16 mouse cellular contexts compared by ENCODE assay signal in genomic region chr8:105252680-105253537, GRCm38 (mm10). TPM values are rescaled to one million over a fixed set of nuclear protein-coding genes. Genes with fewer than 3 reads are reported as not detected.
A peak's percentile ranks its signal among the peaks of the same experiment; 100 is the strongest.
DNase-seq lines count a peak whose midpoint lies in the region; ATAC-seq and TF ChIP-seq lines count a peak whose summit lies in the region.
"Had no signal": no experiment of that assay in that cellular context is flagged by ENCODE, and none has a peak within 500 bp of the region (broad histone marks: within the 10 kb centered on the region; RNA-seq: fewer than 3 reads in every experiment).

No protein-coding gene starts in this region.

- TF ChIP-seq POLR2A in heart, adult 2 months (IDR thresholded peaks at IDR 0.05; ENCODE audit: insufficient read depth, low read depth, low read length) = no peak
- no peak for TF ChIP-seq POLR2A in MEL (IDR thresholded peaks at IDR 0.05; ENCODE audit: control insufficient read depth in 1 of 2, insufficient read depth in 1 of 2, low read depth in 1 of 2, low read length in 2 of 2, poor library complexity in 1 of 2)

- H3K36me3 ChIP-seq in heart, embryonic 13.5 days = peaks cover 57% of the 10 kb centered on the region
- no peaks in the 10 kb centered on the region for H3K36me3 ChIP-seq in heart, adult 2 months (ENCODE audit: control insufficient read depth, insufficient read depth, low read length)
- H3K36me3 ChIP-seq in liver, embryonic 15.5 days (replicated peaks) = peaks cover 58% of the 10 kb centered on the region
- peaks cover 50% of the 10 kb centered on the region for H3K36me3 ChIP-seq in liver, postnatal 0 days (replicated peaks; ENCODE audit: insufficient read depth, low read length)
- peaks cover under 1 to 13% of the 10 kb centered on the region in 2 experiments; a peak in 3 of 4 replicates for H3K36me3 ChIP-seq in MEL (ENCODE audit: control insufficient read depth in 1 of 2, insufficient read depth in 2 of 2, low read length in 2 of 2)
- H3K36me3 ChIP-seq in limb, embryonic 15.5 days = peaks cover 55% of the 10 kb centered on the region

- H3K4me1 ChIP-seq in heart, embryonic 13.5 days = peaks cover 29% of the 10 kb centered on the region
- no peaks in the 10 kb centered on the region for H3K4me1 ChIP-seq in heart, adult 2 months (ENCODE audit: control insufficient read depth, insufficient read depth, low read length)
- peaks cover 40% of the 10 kb centered on the region for H3K4me1 ChIP-seq in liver, embryonic 15.5 days (replicated peaks)
- H3K4me1 ChIP-seq in liver, postnatal 0 days (ENCODE audit: insufficient read depth) = peaks cover 21% of the 10 kb centered on the region
- peaks cover 2 to 14% of the 10 kb centered on the region in 2 experiments; a peak in 3 of 4 replicates for H3K4me1 ChIP-seq in MEL (ENCODE audit: control insufficient read depth in 1 of 2, insufficient read depth in 2 of 2, low read length in 2 of 2)
- peaks cover 25% of the 10 kb centered on the region for H3K4me1 ChIP-seq in limb, embryonic 15.5 days

- H3K79me2 ChIP-seq in heart, adult 2 months (replicated peaks; ENCODE audit: control insufficient read depth, insufficient read depth, low read length) = no peaks in the 10 kb centered on the region
- H3K79me2 ChIP-seq in MEL (ENCODE audit: control insufficient read depth, insufficient read depth, low read length, poor library complexity) = no peaks in the 10 kb centered on the region; the same call in 1 of the 2 replicates

- 0 out of 2 replicates have a peak overlapping the region, but pooled peaks have one; percentile 89 for H3K9ac ChIP-seq in heart, embryonic 13.5 days
- H3K9ac ChIP-seq in heart, adult 2 months (ENCODE audit: low read depth, low read length) = no peak overlapping the region
- no peak overlapping the region for H3K9ac ChIP-seq in liver, embryonic 15.5 days
- H3K9ac ChIP-seq in liver, postnatal 0 days (replicated peaks) = no peak overlapping the region
- H3K9ac ChIP-seq in MEL (ENCODE audit: control insufficient read depth, low read depth, low read length, poor library complexity, severe bottlenecking) = no peak overlapping the region
- no peak overlapping the region for H3K9ac ChIP-seq in limb, embryonic 15.5 days

- DNase-seq in heart, adult 2 months = no peak
- no peak for DNase-seq in liver, postnatal 0 days
- DNase-seq in MEL (ENCODE audit: low read depth, low spot score) = peak; percentile 47
- no peak for DNase-seq in urinary bladder, postnatal 10 days (ENCODE audit: low spot score)
- no peak for DNase-seq in frontal cortex, adult 2 months (ENCODE audit: extremely low spot score in 1 of 2, low spot score in 1 of 2)
- DNase-seq: cerebellum, adult 11 months; liver; lung, postnatal 14 days; right cerebral cortex, postnatal 25 days had no signal

- peaks cover 21% of the 10 kb centered on the region for H3K27me3 ChIP-seq in heart, embryonic 13.5 days (replicated peaks)
- no peaks in the 10 kb centered on the region for H3K27me3 ChIP-seq in heart, adult 2 months (ENCODE audit: control insufficient read depth, insufficient read depth, low read length)
- peaks cover 28% of the 10 kb centered on the region for H3K27me3 ChIP-seq in liver, embryonic 15.5 days
- no peaks in the 10 kb centered on the region for H3K27me3 ChIP-seq in liver, postnatal 0 days (ENCODE audit: insufficient read depth, low read length)
- H3K27me3 ChIP-seq in MEL (ENCODE audit: control insufficient read depth in 1 of 2, insufficient read depth in 2 of 2, low read length in 2 of 2) = no peaks in the 10 kb centered on the region
- peaks cover 15% of the 10 kb centered on the region for H3K27me3 ChIP-seq in limb, embryonic 15.5 days

- no peak overlapping the region for H3K4me3 ChIP-seq in heart, embryonic 13.5 days
- H3K4me3 ChIP-seq in heart, adult 2 months = no peak overlapping the region
- H3K4me3 ChIP-seq in liver, embryonic 15.5 days (replicated peaks) = no peak overlapping the region
- no peak overlapping the region for H3K4me3 ChIP-seq in liver, postnatal 0 days (ENCODE audit: low read depth, low read length)
- H3K4me3 ChIP-seq in MEL (ENCODE audit: control insufficient read depth in 1 of 2, insufficient read depth in 1 of 2, low read depth in 2 of 2, low read length in 2 of 2) = no peak overlapping the region
- H3K4me3 ChIP-seq in limb, embryonic 15.5 days = peak overlapping the region; percentile 72; the same call in 1 of the 2 replicates
- H3K4me3 ChIP-seq: left cerebral cortex, adult 2 months had no signal

- peak overlapping the region; percentile 100; the same call in 1 of the 2 replicates for H3K4me2 ChIP-seq in heart, embryonic 13.5 days
- H3K4me2 ChIP-seq in liver, embryonic 15.5 days = peak overlapping the region; percentile 100; the same call in 1 of the 2 replicates
- H3K4me2 ChIP-seq in liver, postnatal 0 days (ENCODE audit: low read depth, low read length) = no peak overlapping the region
- peak overlapping the region; percentile 75 for H3K4me2 ChIP-seq in limb, embryonic 15.5 days

- TF ChIP-seq EP300 in heart, adult 2 months (IDR thresholded peaks at IDR 0.05; ENCODE audit: insufficient read depth, low read depth, low read length) = no peak
- no peak for TF ChIP-seq EP300 in liver, postnatal 0 days (IDR thresholded peaks at IDR 0.05; ENCODE audit: low read depth)
- no peak for TF ChIP-seq EP300 in MEL (IDR thresholded peaks at IDR 0.05; ENCODE audit: low read depth in 1 of 2, low read length in 2 of 2)

- intact Hi-C loops in heart, adult 2 months (cut with DNase I) = no loop called here

- TF ChIP-seq CTCF in heart, adult 2 months (IDR thresholded peaks at IDR 0.05) = no peak
- no peak for TF ChIP-seq CTCF in liver, postnatal 0 days (IDR thresholded peaks at IDR 0.05; ENCODE audit: low read depth)
- no peak for TF ChIP-seq CTCF in MEL (IDR thresholded peaks at IDR 0.05 in 2 of 3, conservative IDR thresholded peaks at IDR 0.05 in 1 of 3; ENCODE audit: control insufficient read depth in 1 of 3, insufficient read depth in 1 of 3, low read depth in 2 of 3, low read length in 3 of 3, poor library complexity in 1 of 3, severe bottlenecking in 1 of 3)

- TF ChIP-seq RAD21 in MEL (IDR thresholded peaks at IDR 0.05; ENCODE audit: low read depth, low read length) = no peak

- H3K27ac ChIP-seq in heart, embryonic 13.5 days (replicated peaks) = no peak overlapping the region
- no peak overlapping the region for H3K27ac ChIP-seq in heart, adult 2 months
- no peak overlapping the region for H3K27ac ChIP-seq in liver, embryonic 15.5 days (replicated peaks)
- no peak overlapping the region for H3K27ac ChIP-seq in liver, postnatal 0 days (ENCODE audit: low read depth)
- H3K27ac ChIP-seq in MEL (ENCODE audit: control insufficient read depth, low read depth, low read length) = no peak overlapping the region
- no peak overlapping the region for H3K27ac ChIP-seq in limb, embryonic 15.5 days
- H3K27ac ChIP-seq: forebrain, embryonic 15.5 days had no signal

- 60% methylated on average over 10 of the region's 10 CpGs for WGBS in heart, embryonic 13.5 days
- 76% methylated on average over 10 of the region's 10 CpGs for WGBS in heart, adult 2 months
- 54% methylated on average over 10 of the region's 10 CpGs for WGBS in liver, embryonic 15.5 days (ENCODE audit: insufficient replicate concordance)
- WGBS in liver, postnatal 0 days (ENCODE audit: insufficient replicate concordance) = 69% methylated on average over 10 of the region's 10 CpGs
- WGBS in limb, embryonic 15.5 days = 82% methylated on average over 10 of the region's 10 CpGs

- ATAC-seq in heart, embryonic 13.5 days (ENCODE audit: extremely low read depth, insufficient number of reproducible peaks, low FRiP score, low TSS enrichment) = no peak
- ATAC-seq in liver, embryonic 15.5 days (ENCODE audit: insufficient read depth) = no peak
- ATAC-seq in liver, postnatal 0 days = no peak
- no peak for ATAC-seq in limb, embryonic 15.5 days (ENCODE audit: insufficient number of reproducible peaks, low FRiP score, low TSS enrichment, low read depth)

- no peaks in the 10 kb centered on the region for H3K9me3 ChIP-seq in heart, embryonic 13.5 days
- no peaks in the 10 kb centered on the region for H3K9me3 ChIP-seq in liver, embryonic 15.5 days (replicated peaks)
- H3K9me3 ChIP-seq in liver, postnatal 0 days (ENCODE audit: low read length) = no peaks in the 10 kb centered on the region
- no peaks in the 10 kb centered on the region for H3K9me3 ChIP-seq in MEL (replicated peaks; ENCODE audit: insufficient read depth, low read length)
- H3K9me3 ChIP-seq in limb, embryonic 15.5 days = no peaks in the 10 kb centered on the region
- H3K9me3 ChIP-seq: forebrain, embryonic 15.5 days had no signal

RNA-seq across cellular contexts. Expression of gene B3gnt9, which starts 2.0 kb away (rescaled TPM):
- polyA plus RNA-seq in heart, embryonic 13.5 days (2015; fragmentation: Nextera tagmentation; extraction: Ambion mirVana) = 11.8 and 14.5 TPM in 2 replicates
- 1 to 10 TPM; 3.5 to 5.2 TPM for total RNA-seq in heart, adult 2 months (2021)
- polyA plus RNA-seq in heart, adult 2 months (2012; rRNA removed) = 7.1 and 8.5 TPM in 2 replicates
- 2.3 and 2.4 TPM in 2 replicates for polyA plus RNA-seq in liver, embryonic 15.5 days (2015; fragmentation: Nextera tagmentation; extraction: Ambion mirVana)
- polyA plus RNA-seq in liver, postnatal 0 days (2015; fragmentation: Nextera tagmentation; extraction: Ambion mirVana) = 1.6 and 2.0 TPM in 2 replicates
- 2.7 and 2.8 TPM in 2 replicates for total RNA-seq in MEL (2012; rRNA removed)
- polyA plus RNA-seq in MEL (2012; ENCODE audit: insufficient read depth in 1 of 2, insufficient read length in 2 of 2, low read depth in 1 of 2, low replicate concordance in 2 of 2, missing spikeins in 1 of 2) = 1 to 10 TPM in 1 of 2 experiments, not detected in 1; 4.7 TPM
- 50.7 and 50.8 TPM in 2 replicates for polyA plus RNA-seq in limb, embryonic 15.5 days (2015; fragmentation: Nextera tagmentation; extraction: Ambion mirVana)
- 3.9 and 4.5 TPM in 2 replicates for polyA plus RNA-seq in frontal cortex, adult 2 months (2012; rRNA removed)

RNA-seq across cellular contexts. Expression of gene Tradd, which starts 11.5 kb away (rescaled TPM):
- 18.3 and 18.8 TPM in 2 replicates for polyA plus RNA-seq in heart, embryonic 13.5 days (2015; fragmentation: Nextera tagmentation; extraction: Ambion mirVana)
- total RNA-seq in heart, adult 2 months (2021) = 1 to 10 TPM; 3.9 to 4.9 TPM
- polyA plus RNA-seq in heart, adult 2 months (2012; rRNA removed) = 4.3 and 4.6 TPM in 2 replicates
- 14.9 and 15.5 TPM in 2 replicates for polyA plus RNA-seq in liver, embryonic 15.5 days (2015; fragmentation: Nextera tagmentation; extraction: Ambion mirVana)
- 14.3 and 15.1 TPM in 2 replicates for polyA plus RNA-seq in liver, postnatal 0 days (2015; fragmentation: Nextera tagmentation; extraction: Ambion mirVana)
- total RNA-seq in MEL (2012; rRNA removed) = 29.0 and 31.0 TPM in 2 replicates
- 10 to 100 TPM in 1 of 2 experiments, not detected in 1; 33.5 TPM for polyA plus RNA-seq in MEL (2012; ENCODE audit: insufficient read depth in 1 of 2, insufficient read length in 2 of 2, low read depth in 1 of 2, low replicate concordance in 2 of 2, missing spikeins in 1 of 2)
- polyA plus RNA-seq in limb, embryonic 15.5 days (2015; fragmentation: Nextera tagmentation; extraction: Ambion mirVana) = 30.8 and 38.0 TPM in 2 replicates
- 8.4 and 8.7 TPM in 2 replicates for polyA plus RNA-seq in frontal cortex, adult 2 months (2012; rRNA removed)

RNA-seq across cellular contexts. Expression of gene Fbxl8, which starts 11.5 kb away (rescaled TPM):
- polyA plus RNA-seq in heart, embryonic 13.5 days (2015; fragmentation: Nextera tagmentation; extraction: Ambion mirVana) = 3.2 and 3.3 TPM in 2 replicates
- 1 to 10 TPM; 1.8 to 2.5 TPM for total RNA-seq in heart, adult 2 months (2021)
- 3.6 and 4.1 TPM in 2 replicates for polyA plus RNA-seq in heart, adult 2 months (2012; rRNA removed)
- 1.2 and 1.3 TPM in 2 replicates for polyA plus RNA-seq in liver, embryonic 15.5 days (2015; fragmentation: Nextera tagmentation; extraction: Ambion mirVana)
- polyA plus RNA-seq in liver, postnatal 0 days (2015; fragmentation: Nextera tagmentation; extraction: Ambion mirVana) = 0.95 and 1.2 TPM in 2 replicates
- total RNA-seq in MEL (2012; rRNA removed) = 4.1 and 4.8 TPM in 2 replicates
- polyA plus RNA-seq in MEL (2012; ENCODE audit: insufficient read depth in 1 of 2, insufficient read length in 2 of 2, low read depth in 1 of 2, low replicate concordance in 2 of 2, missing spikeins in 1 of 2) = 1 to 10 TPM in 1 of 2 experiments, not detected in 1; 7.2 TPM
- 4.6 and 4.9 TPM in 2 replicates for polyA plus RNA-seq in limb, embryonic 15.5 days (2015; fragmentation: Nextera tagmentation; extraction: Ambion mirVana)
- polyA plus RNA-seq in frontal cortex, adult 2 months (2012; rRNA removed) = 2.0 and 2.1 TPM in 2 replicates

RNA-seq across cellular contexts. Expression of gene Hsf4, which starts 16.7 kb away (rescaled TPM):
- 0.15 TPM in 1 of 2 replicates, not detected in the other for polyA plus RNA-seq in heart, embryonic 13.5 days (2015; fragmentation: Nextera tagmentation; extraction: Ambion mirVana)
- total RNA-seq in heart, adult 2 months (2021) = 1 to 10 TPM; 2.7 to 3.9 TPM
- polyA plus RNA-seq in heart, adult 2 months (2012; rRNA removed) = 4.3 and 5.4 TPM in 2 replicates
- polyA plus RNA-seq in liver, embryonic 15.5 days (2015; fragmentation: Nextera tagmentation; extraction: Ambion mirVana) = not detected in 2 replicates
- polyA plus RNA-seq in liver, postnatal 0 days (2015; fragmentation: Nextera tagmentation; extraction: Ambion mirVana) = not detected in 2 replicates
- 1.4 and 1.7 TPM in 2 replicates for total RNA-seq in MEL (2012; rRNA removed)
- polyA plus RNA-seq in MEL (2012; ENCODE audit: insufficient read depth in 1 of 2, insufficient read length in 2 of 2, low read depth in 1 of 2, low replicate concordance in 2 of 2, missing spikeins in 1 of 2) = 1 to 10 TPM in 1 of 2 experiments, not detected in 1; 7.1 TPM
- polyA plus RNA-seq in limb, embryonic 15.5 days (2015; fragmentation: Nextera tagmentation; extraction: Ambion mirVana) = 0.33 and 0.41 TPM in 2 replicates
- polyA plus RNA-seq in frontal cortex, adult 2 months (2012; rRNA removed) = 20.2 and 20.7 TPM in 2 replicates
- total RNA-seq: common myeloid progenitor, adult 5-6 weeks had no signal
- polyA plus RNA-seq: neural tube, embryonic 11.5 days had no signal

RNA-seq across cellular contexts. Expression of gene Nol3, which starts 23.0 kb away (rescaled TPM):
- polyA plus RNA-seq in heart, embryonic 13.5 days (2015; fragmentation: Nextera tagmentation; extraction: Ambion mirVana) = 2.5 and 2.7 TPM in 2 replicates
- total RNA-seq in heart, adult 2 months (2021) = 10 to 100 TPM; 19.7 to 23.0 TPM
- polyA plus RNA-seq in heart, adult 2 months (2012; rRNA removed) = 17.3 and 19.1 TPM in 2 replicates
- polyA plus RNA-seq in liver, embryonic 15.5 days (2015; fragmentation: Nextera tagmentation; extraction: Ambion mirVana) = 0.22 and 0.30 TPM in 2 replicates
- polyA plus RNA-seq in liver, postnatal 0 days (2015; fragmentation: Nextera tagmentation; extraction: Ambion mirVana) = 0.05 and 0.24 TPM in 2 replicates
- total RNA-seq in MEL (2012; rRNA removed) = 0.69 and 0.89 TPM in 2 replicates
- polyA plus RNA-seq in MEL (2012; ENCODE audit: insufficient read depth in 1 of 2, insufficient read length in 2 of 2, low read depth in 1 of 2, low replicate concordance in 2 of 2, missing spikeins in 1 of 2) = under 1 TPM in 1 of 2 experiments, not detected in 1; 0.63 TPM
- polyA plus RNA-seq in limb, embryonic 15.5 days (2015; fragmentation: Nextera tagmentation; extraction: Ambion mirVana) = 3.1 and 5.3 TPM in 2 replicates
- polyA plus RNA-seq in frontal cortex, adult 2 months (2012; rRNA removed) = 13.4 and 14.2 TPM in 2 replicates
